Mouse (Mus musculus) brain, embryonic 14.5 days (tissue): ENCODE measurements around the gene Sgsh.

Experiments
- CTCF ChIP-seq: fragments of 200-500 bp; IDR thresholded peaks from 2 replicates; pipeline ENCODE4 v1.5.1; 2012; ENCODE audit warnings: inconsistent platforms, mild to moderate bottlenecking, moderate library complexity, borderline replicate concordance; ENCODE audit not compliant: insufficient read depth, insufficient read length; ENCODE audit errors: extremely low read depth
- POLR2A ChIP-seq: fragments of 200-500 bp; IDR thresholded peaks from 2 replicates; pipeline ENCODE4 v1.6.1; 2012; ENCODE audit warnings: mild to moderate bottlenecking, inconsistent platforms, borderline replicate concordance; ENCODE audit not compliant: poor library complexity, insufficient read depth, insufficient read length, severe bottlenecking; ENCODE audit errors: extremely low read depth

- TF ChIP-seq POLR2A: no peak
- TF ChIP-seq CTCF: no peak
Observed at GRCm38 (mm10) chr11:119331970-119332369, 23.4 kb downstream of the Sgsh start.
